Mouse (Mus musculus): ENCODE results near the gene Susd3.

DNA sequence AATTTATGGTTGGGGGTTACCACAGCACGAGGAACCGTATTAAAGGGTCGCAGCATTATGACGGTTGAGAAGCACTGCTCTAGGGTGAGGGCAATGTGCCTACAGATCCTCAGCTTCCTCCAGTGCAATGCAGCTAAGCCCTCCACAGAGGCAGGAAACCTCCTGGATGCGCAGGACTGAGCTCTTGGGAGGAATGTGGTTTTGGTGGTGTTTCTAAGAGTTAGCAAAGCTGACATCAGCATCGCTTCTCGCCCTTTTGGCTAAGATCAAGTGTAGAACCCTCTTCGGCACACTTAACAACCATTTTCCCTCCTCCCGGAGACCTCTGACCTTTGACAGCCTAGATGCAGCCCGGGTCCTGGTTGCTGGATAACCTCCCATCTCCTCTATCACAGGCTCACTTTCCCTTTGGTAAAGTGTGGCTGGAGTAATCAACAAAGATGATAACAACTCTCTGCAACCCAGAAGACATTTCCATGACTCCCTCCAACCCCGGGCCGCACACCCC is 1.2 kb downstream of the Susd3 start:
- no peak for TF ChIP-seq CTCF (IDR thresholded peaks at IDR 0.05; ENCODE audit: low read depth, low read length)
- TF ChIP-seq POLR2A (IDR thresholded peaks at IDR 0.05; ENCODE audit: borderline replicate concordance, low read depth, low read length) = no peak

All from bone marrow macrophage, adult 2 months (primary cell).